Mouse (Mus musculus): ENCODE measurements at regions not wholly inside any gene's neighbourhood (a gene's known extent, or its start where the extent isn't known, plus 50 kb on each side); places are given as distances from the start of the nearest gene placed in this dataset.

GRCm38 (mm10) chr2:103848923-103849700 is 51.7 kb upstream of the Caprin1 start:
- no peak overlapping the region for H3K4me3 ChIP-seq (ENCODE audit: insufficient read depth in 1 of 2, low read depth in 1 of 2, low read length in 2 of 2, poor library complexity in 1 of 2, severe bottlenecking in 1 of 2)
- H3K27ac ChIP-seq (ENCODE audit: insufficient read depth, low read depth, low read length, poor library complexity, severe bottlenecking), result no peak overlapping the region
- H3K36me3 ChIP-seq (ENCODE audit: control insufficient read depth, insufficient read depth, low read length, poor library complexity, severe bottlenecking), result no peaks in the 10 kb centered on the region
- no peak overlapping the region for H3K9ac ChIP-seq (ENCODE audit: insufficient read depth, low read depth, low read length, poor library complexity, severe bottlenecking)
- peaks cover 0 to 4% of the 10 kb centered on the region in 2 experiments; a peak in 1 of 4 replicates for H3K4me1 ChIP-seq (ENCODE audit: control insufficient read depth in 2 of 2, insufficient read depth in 2 of 2, low read length in 2 of 2, poor library complexity in 1 of 2)
- TF ChIP-seq CHD2 (IDR thresholded peaks at IDR 0.05; ENCODE audit: low read depth, low read length), result no peak
- no peak for TF ChIP-seq ZNF384 (IDR thresholded peaks at IDR 0.05; ENCODE audit: low read depth, low read length)
- no peak for TF ChIP-seq HCFC1 (IDR thresholded peaks at IDR 0.05; ENCODE audit: borderline replicate concordance, insufficient read depth, low read length)
- TF ChIP-seq ZC3H11A (IDR thresholded peaks at IDR 0.05; ENCODE audit: borderline replicate concordance, low read depth, low read length), result no peak
- TF ChIP-seq MAFK (IDR thresholded peaks at IDR 0.05; ENCODE audit: insufficient read depth, low read depth, low read length), result no peak
- no peaks in the 10 kb centered on the region for H3K9me3 ChIP-seq (ENCODE audit: control insufficient read depth, insufficient read depth, low read depth, low read length)
- DNase-seq (ENCODE audit: low read depth, low spot score), result peak; percentile 63
- in situ Hi-C loops (cut with MboI; ENCODE audit: low sequenced_read_pairs in 2 of 2, unreplicated experiment in 2 of 2), result no loop called here

GRCm38 (mm10) chr2:103849766-103850530 is 52.5 kb upstream of the Caprin1 start:
- H3K9ac ChIP-seq (ENCODE audit: insufficient read depth, low read depth, low read length, poor library complexity, severe bottlenecking), result no peak overlapping the region
- no peak overlapping the region for H3K4me3 ChIP-seq (ENCODE audit: insufficient read depth in 1 of 2, low read depth in 1 of 2, low read length in 2 of 2, poor library complexity in 1 of 2, severe bottlenecking in 1 of 2)
- H3K36me3 ChIP-seq (ENCODE audit: control insufficient read depth, insufficient read depth, low read length, poor library complexity, severe bottlenecking), result no peaks in the 10 kb centered on the region
- in situ Hi-C loops (cut with MboI; ENCODE audit: low sequenced_read_pairs in 2 of 2, unreplicated experiment in 2 of 2), result loop anchor here in 1 of 2 experiments (25.0 kb wide), 1 partner anchor 388 kb away; no protein-coding TSS in a partner anchor
- H3K9me3 ChIP-seq (ENCODE audit: control insufficient read depth, insufficient read depth, low read depth, low read length), result no peaks in the 10 kb centered on the region
- H3K4me1 ChIP-seq (ENCODE audit: control insufficient read depth in 2 of 2, insufficient read depth in 2 of 2, low read length in 2 of 2, poor library complexity in 1 of 2), result peaks cover 0 to 4% of the 10 kb centered on the region in 2 experiments; a peak in 1 of 4 replicates
- TF ChIP-seq ZNF384 (IDR thresholded peaks at IDR 0.05; ENCODE audit: low read depth, low read length), result no peak
- TF ChIP-seq MAFK (IDR thresholded peaks at IDR 0.05; ENCODE audit: insufficient read depth, low read depth, low read length), result no peak
- no peak for TF ChIP-seq HCFC1 (IDR thresholded peaks at IDR 0.05; ENCODE audit: borderline replicate concordance, insufficient read depth, low read length)
- no peak for TF ChIP-seq CHD2 (IDR thresholded peaks at IDR 0.05; ENCODE audit: low read depth, low read length)
- TF ChIP-seq ZC3H11A (IDR thresholded peaks at IDR 0.05; ENCODE audit: borderline replicate concordance, low read depth, low read length), result no peak
- no peak overlapping the region for H3K27ac ChIP-seq (ENCODE audit: insufficient read depth, low read depth, low read length, poor library complexity, severe bottlenecking)
- DNase-seq (ENCODE audit: low read depth, low spot score), result no peak

GRCm38 (mm10) chr2:103850531-103850816 is 53.0 kb upstream of the Caprin1 start:
- H3K36me3 ChIP-seq (ENCODE audit: control insufficient read depth, insufficient read depth, low read length, poor library complexity, severe bottlenecking), result no peaks in the 10 kb centered on the region
- no peak overlapping the region for H3K4me3 ChIP-seq (ENCODE audit: insufficient read depth in 1 of 2, low read depth in 1 of 2, low read length in 2 of 2, poor library complexity in 1 of 2, severe bottlenecking in 1 of 2)
- TF ChIP-seq HCFC1 (IDR thresholded peaks at IDR 0.05; ENCODE audit: borderline replicate concordance, insufficient read depth, low read length), result no peak
- TF ChIP-seq MAFK (IDR thresholded peaks at IDR 0.05; ENCODE audit: insufficient read depth, low read depth, low read length), result no peak
- TF ChIP-seq ZC3H11A (IDR thresholded peaks at IDR 0.05; ENCODE audit: borderline replicate concordance, low read depth, low read length), result no peak
- no peak for TF ChIP-seq CHD2 (IDR thresholded peaks at IDR 0.05; ENCODE audit: low read depth, low read length)
- TF ChIP-seq ZNF384 (IDR thresholded peaks at IDR 0.05; ENCODE audit: low read depth, low read length), result no peak
- DNase-seq (ENCODE audit: low read depth, low spot score), result no peak
- H3K9ac ChIP-seq (ENCODE audit: insufficient read depth, low read depth, low read length, poor library complexity, severe bottlenecking), result no peak overlapping the region
- H3K4me1 ChIP-seq (ENCODE audit: control insufficient read depth in 2 of 2, insufficient read depth in 2 of 2, low read length in 2 of 2, poor library complexity in 1 of 2), result peaks cover 0 to 4% of the 10 kb centered on the region in 2 experiments; a peak in 1 of 4 replicates
- in situ Hi-C loops (cut with MboI; ENCODE audit: low sequenced_read_pairs in 2 of 2, unreplicated experiment in 2 of 2), result loop anchor here in 1 of 2 experiments (25.0 kb wide), 1 partner anchor 388 kb away; no protein-coding TSS in a partner anchor
- H3K27ac ChIP-seq (ENCODE audit: insufficient read depth, low read depth, low read length, poor library complexity, severe bottlenecking), result no peak overlapping the region
- no peaks in the 10 kb centered on the region for H3K9me3 ChIP-seq (ENCODE audit: control insufficient read depth, insufficient read depth, low read depth, low read length)

GRCm38 (mm10) chr2:103851171-103851570 is 53.7 kb upstream of the Caprin1 start:
- no peak for DNase-seq (ENCODE audit: low read depth, low spot score)
- no peak overlapping the region for H3K4me3 ChIP-seq (ENCODE audit: insufficient read depth in 1 of 2, low read depth in 1 of 2, low read length in 2 of 2, poor library complexity in 1 of 2, severe bottlenecking in 1 of 2)
- no peak overlapping the region for H3K27ac ChIP-seq (ENCODE audit: insufficient read depth, low read depth, low read length, poor library complexity, severe bottlenecking)
- H3K9ac ChIP-seq (ENCODE audit: insufficient read depth, low read depth, low read length, poor library complexity, severe bottlenecking), result no peak overlapping the region
- H3K9me3 ChIP-seq (ENCODE audit: control insufficient read depth, insufficient read depth, low read depth, low read length), result no peaks in the 10 kb centered on the region
- H3K4me1 ChIP-seq (ENCODE audit: control insufficient read depth in 2 of 2, insufficient read depth in 2 of 2, low read length in 2 of 2, poor library complexity in 1 of 2), result peaks cover 0 to 2% of the 10 kb centered on the region in 2 experiments; a peak in 1 of 4 replicates
- no peaks in the 10 kb centered on the region for H3K36me3 ChIP-seq (ENCODE audit: control insufficient read depth, insufficient read depth, low read length, poor library complexity, severe bottlenecking)
- no peak for TF ChIP-seq ZC3H11A (IDR thresholded peaks at IDR 0.05; ENCODE audit: borderline replicate concordance, low read depth, low read length)
- no peak for TF ChIP-seq MAFK (IDR thresholded peaks at IDR 0.05; ENCODE audit: insufficient read depth, low read depth, low read length)
- no peak for TF ChIP-seq HCFC1 (IDR thresholded peaks at IDR 0.05; ENCODE audit: borderline replicate concordance, insufficient read depth, low read length)
- no peak for TF ChIP-seq ZNF384 (IDR thresholded peaks at IDR 0.05; ENCODE audit: low read depth, low read length)
- no peak for TF ChIP-seq CHD2 (IDR thresholded peaks at IDR 0.05; ENCODE audit: low read depth, low read length)
- in situ Hi-C loops (cut with MboI; ENCODE audit: low sequenced_read_pairs in 2 of 2, unreplicated experiment in 2 of 2), result loop anchor here in 1 of 2 experiments (25.0 kb wide), 1 partner anchor 389 kb away; no protein-coding TSS in a partner anchor

All from ES-E14 (cell line).